Mouse (Mus musculus): ENCODE data around the gene Tor1b. TPM values are rescaled to one million over a fixed set of nuclear protein-coding genes. Genes with fewer than 3 reads are reported as not detected.
"Not testable (repeated sequence)": the region's sequence is repeated elsewhere in the genome, so short reads cannot be mapped to it uniquely, and the experiment has no call there.

Tor1b gene
- total RNA-seq (2015; ENCODE audit: low replicate concordance) (6.5 and 7.1 TPM in 2 replicates), total RNA-seq (2017; ENCODE audit: low replicate concordance) (10.8 and 12.7 TPM in 2 replicates)

- ATAC-seq (replicated peaks; ENCODE audit: low FRiP score, poor library complexity, severe bottlenecking) = peak; percentile 95
These were observed at the start of gene Tor1b for GRCm38 (mm10) chr2:30952824-30953490. Tor1b (plus strand) TSS chr2:30952959.

- ATAC-seq (replicated peaks; ENCODE audit: low FRiP score, poor library complexity, severe bottlenecking) = no peak
These were observed 48.5 kb upstream of the Tor1b start for GRCm38 (mm10) chr2:30904231-30904630.

GRCm38 (mm10) chr2:30904991-30905390, 47.8 kb upstream of the Tor1b start:
- ATAC-seq (replicated peaks; ENCODE audit: low FRiP score, poor library complexity, severe bottlenecking) = no peak

- no peak for ATAC-seq (replicated peaks; ENCODE audit: low FRiP score, poor library complexity, severe bottlenecking)
These were observed 46.9 kb upstream of the Tor1b start for GRCm38 (mm10) chr2:30905906-30906305.

GRCm38 (mm10) chr2:30906641-30907040, 46.1 kb upstream of the Tor1b start:
- no peak for ATAC-seq (replicated peaks; ENCODE audit: low FRiP score, poor library complexity, severe bottlenecking)

GRCm38 (mm10) chr2:30912291-30912773, 40.4 kb upstream of the Tor1b start:
- no peak for ATAC-seq (replicated peaks; ENCODE audit: low FRiP score, poor library complexity, severe bottlenecking)

- no peak for ATAC-seq (replicated peaks; ENCODE audit: low FRiP score, poor library complexity, severe bottlenecking)
These were observed 39.7 kb upstream of the Tor1b start for GRCm38 (mm10) chr2:30913022-30913421.

- no peak for ATAC-seq (replicated peaks; ENCODE audit: low FRiP score, poor library complexity, severe bottlenecking)
These were observed 37.9 kb upstream of the Tor1b start for GRCm38 (mm10) chr2:30914836-30915235.

GRCm38 (mm10) chr2:30915376-30915775, 37.4 kb upstream of the Tor1b start:
- ATAC-seq (replicated peaks; ENCODE audit: low FRiP score, poor library complexity, severe bottlenecking) = no peak

GRCm38 (mm10) chr2:30915933-30916332, 36.8 kb upstream of the Tor1b start:
- not testable (repeated sequence) for ATAC-seq (replicated peaks; ENCODE audit: low FRiP score, poor library complexity, severe bottlenecking)

GRCm38 (mm10) chr2:30917649-30918048, 35.1 kb upstream of the Tor1b start:
- ATAC-seq (replicated peaks; ENCODE audit: low FRiP score, poor library complexity, severe bottlenecking) = no peak

- ATAC-seq (replicated peaks; ENCODE audit: low FRiP score, poor library complexity, severe bottlenecking) = no peak
These were observed 34.6 kb upstream of the Tor1b start for GRCm38 (mm10) chr2:30918126-30918525.

GRCm38 (mm10) chr2:30918780-30919329, 33.9 kb upstream of the Tor1b start:
- no peak for ATAC-seq (replicated peaks; ENCODE audit: low FRiP score, poor library complexity, severe bottlenecking)

- no peak for ATAC-seq (replicated peaks; ENCODE audit: low FRiP score, poor library complexity, severe bottlenecking)
These were observed 32.5 kb upstream of the Tor1b start for GRCm38 (mm10) chr2:30920216-30920615.

- no peak for ATAC-seq (replicated peaks; ENCODE audit: low FRiP score, poor library complexity, severe bottlenecking)
These were observed 29.7 kb upstream of the Tor1b start for GRCm38 (mm10) chr2:30923099-30923498.

GRCm38 (mm10) chr2:30925181-30925580, 27.6 kb upstream of the Tor1b start:
- no peak for ATAC-seq (replicated peaks; ENCODE audit: low FRiP score, poor library complexity, severe bottlenecking)

GRCm38 (mm10) chr2:30926381-30926780, 26.4 kb upstream of the Tor1b start:
- no peak for ATAC-seq (replicated peaks; ENCODE audit: low FRiP score, poor library complexity, severe bottlenecking)

- no peak for ATAC-seq (replicated peaks; ENCODE audit: low FRiP score, poor library complexity, severe bottlenecking)
These were observed 25.5 kb upstream of the Tor1b start for GRCm38 (mm10) chr2:30927151-30927781.

GRCm38 (mm10) chr2:30927844-30928628, 24.7 kb upstream of the Tor1b start:
- ATAC-seq (replicated peaks; ENCODE audit: low FRiP score, poor library complexity, severe bottlenecking) = peak; percentile 68

- ATAC-seq (replicated peaks; ENCODE audit: low FRiP score, poor library complexity, severe bottlenecking) = peak; percentile 93
These were observed 23.8 kb upstream of the Tor1b start for GRCm38 (mm10) chr2:30928893-30929482.
